Mouse (Mus musculus) c-Kit-positive CD71-positive TER-119-positive erythroid progenitor cells, embryonic 14.5 days (primary cell): Measurements from ENCODE around the gene Hoga1.
"Not testable (repeated sequence)": the region's sequence is repeated elsewhere in the genome, so short reads cannot be mapped to it uniquely, and the experiment has no call there.

ENCODE experiments used
- DNase-seq: peaks from one replicate; pipeline ENCODE4 v3.0.0-alpha.2; 2013; ENCODE audit warnings: low spot score

Hoga1 gene

GRCm38 (mm10) chr19:42069241-42069525 is 23.8 kb downstream of the Hoga1 start:
- no peak for DNase-seq

DNA sequence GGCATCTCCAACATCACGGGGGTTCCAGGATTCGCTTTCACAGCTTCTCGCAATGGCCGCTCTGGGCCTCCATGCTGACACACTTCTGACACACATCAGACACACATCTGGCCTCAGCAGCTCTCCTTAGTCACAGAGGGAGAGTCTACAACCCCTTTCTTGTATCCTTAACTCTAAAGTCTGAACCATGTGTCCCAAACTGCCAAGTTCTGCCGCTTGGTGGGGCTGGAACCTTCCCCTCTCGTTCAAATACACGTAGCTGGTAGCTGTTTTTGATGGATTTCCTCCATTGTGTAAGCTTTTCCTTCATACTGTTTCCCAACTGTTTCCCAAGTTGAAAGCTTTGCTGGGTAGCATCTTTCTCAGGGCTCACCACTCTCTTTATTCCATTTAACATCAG is 25.8 kb downstream of the Hoga1 start:
- DNase-seq = no peak

GRCm38 (mm10) chr19:42071886-42072608 is 26.6 kb downstream of the Hoga1 start:
- DNase-seq = no peak

GRCm38 (mm10) chr19:42072802-42073201 is 27.4 kb downstream of the Hoga1 start:
- no peak for DNase-seq

DNA sequence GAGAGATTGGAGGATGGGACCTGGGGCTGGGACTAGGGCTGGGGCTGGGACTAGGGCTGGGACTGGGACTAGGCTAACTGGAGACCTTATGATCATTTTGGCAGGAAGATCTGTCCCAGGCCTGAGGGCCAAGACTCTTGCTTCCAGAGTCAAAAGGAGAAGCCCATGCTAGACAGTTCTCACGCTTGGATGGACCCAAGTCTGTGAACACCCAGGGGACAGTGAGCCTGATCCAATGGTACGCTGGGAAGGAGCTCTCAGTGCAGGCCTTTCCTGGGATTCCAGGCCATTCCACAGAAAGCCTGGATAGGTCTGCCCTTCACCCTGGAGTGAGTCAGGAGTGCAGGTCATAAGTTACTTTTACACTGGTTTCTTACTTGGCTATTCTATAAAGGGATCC is 29.6 kb downstream of the Hoga1 start:
- DNase-seq = no peak

DNA sequence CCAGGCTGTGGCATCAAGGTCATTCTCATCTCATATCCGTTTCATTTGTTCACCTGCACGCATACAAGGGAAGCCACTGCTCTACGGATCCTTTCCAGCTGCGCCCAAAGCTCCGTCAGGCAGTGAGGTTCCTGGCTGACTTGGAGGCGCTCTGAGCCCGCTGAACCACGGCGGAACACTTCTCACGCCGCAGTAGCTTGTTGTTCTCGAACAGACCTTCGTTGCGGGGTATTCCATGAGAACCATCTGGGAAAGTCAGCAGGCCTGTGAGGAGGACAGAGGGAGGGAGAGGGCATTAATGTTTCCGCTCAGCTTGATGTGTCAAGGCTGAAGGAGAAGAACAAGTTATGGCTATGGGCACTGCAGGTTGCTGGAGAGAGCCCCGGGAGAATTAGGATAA is 30.6 kb downstream of the Hoga1 start:
- no peak for DNase-seq

DNA sequence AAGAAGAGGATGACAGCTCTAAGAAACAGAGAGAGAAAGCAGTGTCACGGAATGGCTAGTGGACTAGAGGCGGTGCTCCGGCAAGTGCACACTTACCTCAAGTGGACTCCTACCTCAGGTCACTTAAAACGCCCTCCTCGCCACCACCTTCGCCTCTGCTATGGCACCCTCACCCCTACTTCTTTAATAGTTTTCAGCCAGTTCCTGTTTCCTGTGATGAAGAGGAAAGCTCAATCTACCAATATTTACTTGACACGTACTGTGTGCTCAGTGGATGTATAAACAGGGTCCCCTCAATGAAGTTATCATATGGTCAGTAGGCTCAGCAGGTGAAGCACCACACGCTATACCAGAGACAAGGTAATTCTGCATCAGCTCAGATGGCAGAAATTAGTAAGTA is 33.2 kb downstream of the Hoga1 start:
- no peak for DNase-seq

GRCm38 (mm10) chr19:42079006-42079405 is 33.6 kb downstream of the Hoga1 start:
- peak; percentile 37 for DNase-seq

DNA sequence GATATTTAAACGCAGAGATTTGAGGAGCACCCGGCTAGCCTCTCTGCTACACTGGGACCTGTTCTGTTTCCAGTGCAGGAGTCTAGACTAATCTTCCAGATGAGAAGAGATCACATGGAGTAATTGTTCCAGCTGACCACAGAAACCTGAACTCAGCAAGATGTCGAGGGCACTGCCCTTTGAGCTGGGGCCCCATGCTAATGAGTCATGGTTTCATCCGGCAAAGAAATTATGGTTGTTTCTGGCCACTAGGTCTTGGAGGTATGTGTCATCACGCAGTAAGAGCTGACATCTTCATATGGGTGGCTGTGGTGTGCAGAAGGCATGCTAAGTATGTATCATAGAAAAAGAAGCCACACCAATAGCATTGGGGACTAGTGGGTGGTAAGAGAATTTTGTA is 34.5 kb downstream of the Hoga1 start:
- DNase-seq = no peak

DNA sequence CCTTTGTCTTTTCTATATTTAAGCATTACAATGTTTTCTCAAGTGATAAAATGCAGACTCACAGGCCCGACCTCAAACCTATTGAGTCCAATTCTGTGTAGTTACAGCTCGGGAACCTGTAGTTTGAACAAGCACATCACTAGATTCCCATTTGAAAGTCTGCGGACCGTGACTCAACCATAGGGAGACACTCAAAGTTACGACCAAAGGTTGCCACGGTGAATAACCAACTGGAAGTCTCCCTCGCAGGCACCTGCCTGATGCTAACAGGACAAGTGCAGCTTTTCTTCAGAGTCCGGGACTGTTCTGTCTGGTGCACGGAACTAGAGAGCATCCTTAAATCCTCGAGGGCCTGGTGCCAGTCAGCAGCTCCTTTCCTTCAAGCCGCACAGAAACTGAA is 35.1 kb downstream of the Hoga1 start:
- no peak for DNase-seq

DNA sequence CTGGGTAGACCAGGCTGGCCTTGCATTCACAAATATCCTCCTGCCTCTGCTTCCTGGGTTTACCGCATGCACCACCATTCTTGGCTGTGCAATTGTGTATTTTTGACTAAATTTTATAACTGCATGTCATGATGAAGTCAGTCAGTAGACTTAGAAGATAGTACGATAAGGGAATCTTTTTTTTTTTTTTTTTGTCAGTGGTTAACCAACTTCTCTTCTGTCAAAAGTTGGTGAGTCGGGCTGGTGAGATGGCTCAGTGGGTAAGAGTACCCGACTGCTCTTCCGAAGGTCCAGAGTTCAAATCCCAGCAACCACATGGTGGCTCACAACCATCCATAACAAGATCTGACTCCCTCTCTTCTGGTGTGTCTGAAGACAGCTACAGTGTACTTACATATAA is 36.2 kb downstream of the Hoga1 start:
- not testable (repeated sequence) for DNase-seq

- no peak for DNase-seq
These were observed 40.3 kb downstream of the Hoga1 start for GRCm38 (mm10) chr19:42085690-42086089.

DNA sequence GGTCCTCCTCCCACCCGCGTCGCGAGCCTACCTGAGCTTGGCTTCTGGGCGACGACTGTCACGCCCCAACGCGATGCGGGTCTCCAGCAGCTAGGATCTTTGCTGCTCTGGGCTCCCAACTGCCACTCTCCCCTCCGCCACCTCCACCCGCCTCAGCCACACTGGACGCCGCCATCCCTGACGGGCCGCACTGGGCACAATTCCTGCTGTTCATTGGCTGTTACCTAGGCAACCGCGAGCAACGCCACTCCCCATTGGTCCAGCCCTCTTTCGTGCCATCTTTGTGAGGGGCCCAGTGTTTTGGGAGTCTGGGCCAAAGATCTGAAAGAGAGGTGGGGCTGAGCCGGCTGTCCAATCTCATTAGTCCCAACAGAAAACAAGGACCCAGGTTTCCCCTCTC is 40.8 kb downstream of the Hoga1 start, which contains the start of gene Morn4:
Gene Morn4, minus strand, starts transcription at position 192 of the 400 bp plus-strand sequence.
- DNase-seq = peak; percentile 83

DNA sequence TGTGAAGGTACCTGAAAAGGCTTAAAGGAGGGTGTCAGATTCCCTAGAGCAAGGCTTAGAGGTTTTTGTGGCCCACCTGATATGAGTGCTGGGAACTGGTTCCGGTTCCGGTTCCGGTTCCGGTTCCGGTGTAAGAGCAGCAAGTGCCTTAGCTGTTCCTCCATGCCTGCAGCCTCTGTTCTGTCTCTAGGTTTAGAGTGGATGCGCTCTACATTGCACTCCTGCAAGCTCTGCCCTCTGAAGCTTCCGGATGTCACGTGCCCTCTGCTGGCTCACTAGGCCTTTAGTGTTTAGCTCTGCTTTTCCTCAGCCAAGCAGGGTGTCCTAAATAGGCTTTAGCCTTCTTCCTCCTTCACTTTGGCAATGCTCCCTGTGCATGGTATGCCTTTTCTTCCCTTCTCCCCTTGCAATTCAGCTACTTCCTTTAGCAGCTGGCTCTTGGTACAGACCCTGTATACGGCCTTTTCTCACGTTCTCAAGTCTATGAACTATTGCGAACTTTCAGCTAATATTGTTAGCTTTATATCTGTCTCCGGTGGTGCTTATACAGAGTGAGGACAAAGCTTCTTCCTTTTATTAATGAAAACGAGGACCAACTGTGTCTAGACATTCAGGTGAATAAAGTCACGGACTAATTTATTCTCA is 43.8 kb downstream of the Hoga1 start:
- DNase-seq = peak; percentile 39

- DNase-seq = peak; percentile 100
These were observed 44.6 kb downstream of the Hoga1 start, which contains the start of gene Pi4k2a for GRCm38 (mm10) chr19:42089748-42090595. Gene Pi4k2a (plus strand): TSS chr19:42090470.

DNA sequence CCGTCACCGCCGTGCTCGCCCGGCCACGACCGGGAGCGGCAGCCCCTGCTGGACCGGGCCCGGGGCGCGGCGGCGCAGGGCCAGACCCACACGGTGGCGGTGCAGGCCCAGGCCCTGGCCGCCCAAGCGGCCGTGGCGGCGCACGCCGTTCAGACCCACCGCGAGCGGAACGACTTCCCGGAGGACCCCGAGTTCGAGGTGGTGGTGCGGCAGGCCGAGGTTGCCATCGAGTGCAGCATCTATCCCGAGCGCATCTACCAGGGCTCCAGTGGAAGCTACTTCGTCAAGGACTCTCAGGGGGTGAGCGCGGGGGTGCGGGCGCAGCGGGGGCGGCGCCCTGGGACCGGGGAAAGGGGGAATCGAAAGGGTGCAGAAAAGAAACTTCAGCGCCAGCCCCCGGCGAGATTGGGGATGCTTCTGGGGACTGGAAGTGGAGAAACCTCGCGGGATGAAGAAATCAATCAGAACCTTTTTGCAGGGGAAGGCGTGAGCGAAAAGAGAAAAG is 45.3 kb downstream of the Hoga1 start:
- peak; percentile 29 for DNase-seq

DNA sequence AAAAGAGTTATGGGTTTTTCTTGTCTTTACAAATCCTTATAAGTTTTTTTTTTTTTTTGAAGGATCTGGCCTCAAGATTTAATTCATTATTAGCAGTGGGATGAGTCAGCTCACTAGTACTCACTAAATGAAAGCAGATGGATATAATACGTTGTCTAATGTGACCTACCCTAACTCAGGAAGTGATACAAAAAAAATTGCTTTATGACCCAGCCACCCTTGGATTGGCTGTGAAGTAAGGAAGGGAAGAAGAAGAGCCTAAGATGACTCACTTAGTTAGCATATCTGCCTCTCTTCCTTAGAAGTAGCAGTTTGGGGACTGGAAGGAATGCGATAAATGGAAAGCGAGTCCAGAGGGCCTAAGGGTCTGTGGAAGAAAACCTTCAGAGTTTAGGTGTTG is 54.0 kb downstream of the Hoga1 start:
- no peak for DNase-seq

DNA sequence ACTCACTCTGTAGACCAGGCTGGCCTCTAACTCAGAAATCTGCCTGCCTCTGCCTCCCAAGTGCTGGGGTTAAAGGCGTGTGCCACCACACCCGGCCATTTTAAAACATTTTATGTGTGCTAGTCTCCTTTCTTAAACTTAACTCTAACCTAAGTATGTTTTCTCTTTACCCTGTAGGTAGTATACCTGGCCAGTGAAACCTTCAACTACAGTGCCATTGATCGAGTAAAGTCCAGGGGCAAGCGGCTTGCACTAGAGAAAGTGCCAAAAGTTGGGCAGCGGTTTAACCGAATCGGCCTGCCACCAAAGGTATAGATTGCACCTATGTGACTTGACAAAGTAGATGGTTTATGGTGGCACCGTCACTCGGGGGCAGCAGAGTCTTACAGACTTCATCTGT is 59.3 kb downstream of the Hoga1 start:
- DNase-seq = no peak

DNA sequence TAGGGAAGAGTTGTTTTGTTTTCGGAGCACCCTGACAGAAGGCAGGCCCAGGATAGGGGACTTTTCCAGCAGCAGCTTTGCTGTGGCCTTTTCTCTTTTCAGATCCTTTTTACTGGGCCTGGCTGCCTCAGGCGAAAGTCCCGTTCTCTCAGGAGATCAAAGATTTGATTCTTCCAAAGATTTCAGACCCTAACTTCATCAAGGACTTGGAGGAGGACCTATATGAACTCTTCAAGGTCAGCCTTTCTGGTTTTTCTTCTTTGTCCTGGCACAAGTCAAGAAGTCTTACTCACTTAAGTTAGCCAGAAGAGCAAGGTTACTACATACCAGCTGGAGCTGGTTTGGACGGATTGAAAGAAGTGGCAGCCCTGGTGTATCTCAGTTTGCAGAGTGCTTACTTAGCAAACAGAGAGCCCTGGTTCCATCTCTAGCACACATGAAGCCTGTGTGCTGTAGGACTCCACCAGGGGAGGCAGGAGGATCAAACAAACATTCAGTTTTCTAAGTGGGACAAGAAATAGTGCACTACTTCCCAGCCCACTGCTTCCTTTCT is 70.4 kb downstream of the Hoga1 start:
- DNase-seq = no peak

GRCm38 (mm10) chr19:42118142-42118541 is 72.7 kb downstream of the Hoga1 start:
- DNase-seq = no peak

DNA sequence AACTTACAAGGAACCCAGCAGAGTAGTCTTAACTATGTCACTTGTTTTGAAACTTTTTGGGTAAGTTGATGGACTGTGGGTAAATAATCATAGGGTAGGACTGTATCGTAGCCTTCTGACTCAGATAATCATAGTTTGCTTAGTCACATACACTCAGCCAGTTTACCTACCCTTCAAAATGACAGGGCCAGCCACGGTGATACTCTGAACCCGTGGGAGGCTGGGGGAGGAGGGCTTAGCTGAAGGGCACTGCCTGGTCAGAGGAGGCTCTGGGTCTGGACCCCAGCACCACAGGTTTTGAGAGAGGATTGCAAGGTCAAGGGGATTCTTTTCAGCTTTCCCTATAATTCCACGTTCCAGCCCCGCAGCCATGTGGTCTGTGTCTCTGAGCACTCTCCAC is 73.2 kb downstream of the Hoga1 start:
- no peak for DNase-seq

DNA sequence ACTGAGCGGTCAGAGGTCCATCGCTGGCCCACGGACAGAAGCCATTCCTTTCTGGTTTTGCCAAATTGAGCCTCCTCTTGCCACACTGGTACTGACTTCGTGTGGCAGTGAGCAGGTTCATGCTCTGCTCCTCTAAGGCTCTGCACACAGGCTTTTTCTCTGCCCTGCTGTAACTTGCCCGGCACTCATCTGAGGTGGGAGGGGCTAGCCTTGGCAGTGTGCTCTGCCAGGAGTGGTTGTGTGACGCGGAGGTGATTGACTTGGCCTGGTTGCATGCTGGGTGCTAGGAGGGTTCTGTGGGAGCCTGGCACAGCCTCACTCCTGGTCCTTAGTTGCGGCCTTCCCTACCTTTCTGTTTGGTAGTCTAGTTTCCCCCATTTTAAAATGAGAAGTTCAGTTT is 75.0 kb downstream of the Hoga1 start:
- DNase-seq = no peak
